Mouse (Mus musculus) ES-Bruce4 (cell line): ENCODE measurements at regions not wholly inside any gene's neighbourhood (a gene's known extent, or its start where the extent isn't known, plus 50 kb on each side); places are given as distances from the start of the nearest gene placed in this dataset.

Source experiments
- CTCF ChIP-seq: IDR thresholded peaks from one replicate; pipeline ENCODE4 v1.8.1; 2011; ENCODE audit warnings: low read depth, low read length
- POLR2A ChIP-seq: IDR thresholded peaks from one replicate; pipeline ENCODE4 v1.8.1; 2011; ENCODE audit warnings: low read length; ENCODE audit not compliant: insufficient read depth

DNA sequence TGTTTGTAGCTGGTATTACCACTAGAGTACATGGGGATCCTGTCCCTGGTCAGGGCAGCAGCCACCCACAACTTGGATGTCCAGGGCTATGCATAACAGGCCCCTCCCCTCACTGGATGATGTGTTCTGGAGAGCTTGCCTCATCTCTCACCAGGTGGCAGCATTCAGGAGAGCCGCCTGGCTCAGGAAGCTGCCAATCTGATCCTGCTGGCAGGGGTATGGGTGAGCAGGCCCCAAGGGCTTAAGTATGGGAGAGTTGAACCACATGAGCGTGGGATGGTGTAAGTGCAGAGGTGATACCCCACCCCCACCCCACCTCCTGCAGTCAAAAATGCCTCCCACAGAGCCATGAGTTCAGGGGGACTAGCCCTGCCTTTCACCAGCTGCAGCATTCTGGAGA lies 110.0 kb upstream of the Usp24 start:
- no peak for TF ChIP-seq POLR2A
- no peak for TF ChIP-seq CTCF
